Mouse (Mus musculus): Measurements from ENCODE around the gene Pappa. TPM values are rescaled to one million over a fixed set of nuclear protein-coding genes. Genes with fewer than 3 reads are reported as not detected.

Gene Pappa
- total RNA-seq, 1 experiment from 2014 or later, result 1.1 TPM

- no peak for DNase-seq
These were observed 209.7 kb downstream of the Pappa start for GRCm38 (mm10) chr4:65333718-65334117.

- no peak for DNase-seq
These were observed 217.8 kb downstream of the Pappa start for GRCm38 (mm10) chr4:65341766-65342165.

GRCm38 (mm10) chr4:65350521-65350920 is 226.5 kb downstream of the Pappa start:
- no peak for DNase-seq

- DNase-seq, result no peak
These were observed 230.6 kb downstream of the Pappa start for GRCm38 (mm10) chr4:65354580-65354979.

- no peak for DNase-seq
These were observed 243.2 kb downstream of the Pappa start for GRCm38 (mm10) chr4:65367135-65367534.

- peak; percentile 17 for DNase-seq
These were observed 248.8 kb downstream of the Pappa start for GRCm38 (mm10) chr4:65372731-65373130.

GRCm38 (mm10) chr4:65373841-65374240 is 249.9 kb downstream of the Pappa start:
- DNase-seq, result no peak

GRCm38 (mm10) chr4:65376571-65376970 is 252.6 kb downstream of the Pappa start:
- no peak for DNase-seq

- DNase-seq, result no peak
These were observed 255.5 kb downstream of the Pappa start for GRCm38 (mm10) chr4:65379461-65379860.

GRCm38 (mm10) chr4:65383070-65383469 is 259.1 kb downstream of the Pappa start:
- DNase-seq, result no peak

GRCm38 (mm10) chr4:65391001-65391400 is 267.0 kb downstream of the Pappa start:
- no peak for DNase-seq

- no peak for DNase-seq
These were observed 272.8 kb downstream of the Pappa start for GRCm38 (mm10) chr4:65396806-65397205.

GRCm38 (mm10) chr4:65399457-65399856 is 275.5 kb downstream of the Pappa start:
- no peak for DNase-seq

GRCm38 (mm10) chr4:65402286-65402685 is 278.3 kb downstream of the Pappa start:
- no peak for DNase-seq

GRCm38 (mm10) chr4:65402836-65403634 is 279.1 kb downstream of the Pappa start:
- DNase-seq, result no peak
